Mouse (Mus musculus) limb, embryonic 13.5 days (tissue): ENCODE data around the gene Ptn. TPM values are rescaled to one million over a fixed set of nuclear protein-coding genes. Genes with fewer than 3 reads are reported as not detected.

Experiments used
- ATAC-seq: fragments of 200-750 bp; cut with Nextera tagmentation; 2 replicates; pipeline ENCODE4 v1.8.0; 2017; ENCODE audit warnings: low read depth, moderate number of reproducible peaks, moderate TSS enrichment; ENCODE audit not compliant: low FRiP score
- H3K27ac ChIP-seq: fragments of 300-500 bp; sonication (generic); 2 replicates; pipeline ENCODE4 v1.5.1; 2015; ENCODE audit warnings: inconsistent platforms, mild to moderate bottlenecking, moderate library complexity
- H3K27me3 ChIP-seq: fragments of 300-500 bp; sonication (generic); 2 replicates; pipeline ENCODE4 v1.6.1; 2015; ENCODE audit warnings: mild to moderate bottlenecking, inconsistent platforms
- H3K36me3 ChIP-seq: fragments of 300-500 bp; sonication (generic); 2 replicates; pipeline ENCODE4 v1.6.1; 2015; ENCODE audit warnings: inconsistent platforms, mild to moderate bottlenecking, moderate library complexity
- H3K4me1 ChIP-seq: fragments of 300-500 bp; sonication (generic); 2 replicates; pipeline ENCODE4 v1.6.1; 2015; ENCODE audit warnings: inconsistent platforms
- H3K4me2 ChIP-seq: fragments of 300-500 bp; sonication (generic); replicated peaks from 2 replicates; pipeline ENCODE4 v1.6.1; 2015; ENCODE audit warnings: inconsistent platforms, mild to moderate bottlenecking, moderate library complexity
- H3K4me3 ChIP-seq: fragments of 300-500 bp; sonication (generic); 2 replicates; pipeline ENCODE4 v1.5.1; 2015; ENCODE audit warnings: moderate library complexity, mild to moderate bottlenecking, inconsistent platforms
- H3K9ac ChIP-seq: fragments of 300-500 bp; sonication (generic); 2 replicates; pipeline ENCODE4 v1.6.1; 2015; ENCODE audit warnings: mild to moderate bottlenecking, inconsistent platforms
- H3K9me3 ChIP-seq: fragments of 300-500 bp; sonication (generic); 2 replicates; pipeline ENCODE4 v1.6.1; 2016; ENCODE audit warnings: inconsistent platforms
- WGBS: fragments of 180-500 bp; shearing (Covaris S2); methylation state at CpG from one replicate; pipeline ENCODE4 v1.1.7; 2015; 5-methylcytosine and 5-hydroxymethylcytosine counted together
- polyA plus RNA-seq: library from polyadenylated mRNA; unstranded; fragments of >200 nt; fragmentation: Nextera tagmentation; extraction: Ambion mirVana; gene quantifications from 2 replicates; pipeline ENCODE4 v1.2.1, GENCODE M21; 2015

The Ptn gene
- polyA plus RNA-seq, 1 experiment from 2014 or later: 603 TPM

GRCm38 (mm10) chr6:36835351-36835750 lies 25.3 kb upstream of the Ptn start:
- 76% methylated on average over 3 of the region's 3 CpGs for WGBS
- no peak overlapping the region for H3K4me3 ChIP-seq
- no peak for ATAC-seq
- peaks cover 21% of the 10 kb centered on the region for H3K4me1 ChIP-seq
- no peaks in the 10 kb centered on the region for H3K9me3 ChIP-seq
- no peak overlapping the region for H3K4me2 ChIP-seq
- H3K27me3 ChIP-seq: no peaks in the 10 kb centered on the region
- H3K36me3 ChIP-seq: no peaks in the 10 kb centered on the region
- H3K27ac ChIP-seq: no peak overlapping the region
- H3K9ac ChIP-seq: no peak overlapping the region

GRCm38 (mm10) chr6:36834695-36835265 lies 24.8 kb upstream of the Ptn start:
- H3K27ac ChIP-seq: no peak overlapping the region
- no peaks in the 10 kb centered on the region for H3K27me3 ChIP-seq
- no peak overlapping the region for H3K4me2 ChIP-seq
- whole genome bisulfite sequencing: 76% methylated on average over 4 of the region's 4 CpGs
- no peak overlapping the region for H3K9ac ChIP-seq
- H3K4me3 ChIP-seq: no peak overlapping the region
- no peaks in the 10 kb centered on the region for H3K9me3 ChIP-seq
- ATAC-seq: no peak
- H3K36me3 ChIP-seq: no peaks in the 10 kb centered on the region
- H3K4me1 ChIP-seq: peaks cover 21% of the 10 kb centered on the region

- Histone ChIP-seq H3K36me3 (no peaks in the 10 kb centered on the region), H3K4me2 (no peak overlapping the region), H3K27me3 (no peaks in the 10 kb centered on the region), H3K4me3 (no peak overlapping the region), H3K27ac (no peak overlapping the region), H3K4me1 (peaks cover 16% of the 10 kb centered on the region), H3K9me3 (no peaks in the 10 kb centered on the region), H3K9ac (no peak overlapping the region)
- WGBS: 52% methylated on average over 4 of the region's 4 CpGs
- no peak for ATAC-seq
Observed at GRCm38 (mm10) chr6:36832681-36833080, 22.7 kb upstream of the Ptn start.

GRCm38 (mm10) chr6:36832207-36832606 lies 22.2 kb upstream of the Ptn start:
- 53% methylated on average over 2 of the region's 2 CpGs for WGBS
- no peak for ATAC-seq

GRCm38 (mm10) chr6:36830371-36830925 lies 20.4 kb upstream of the Ptn start:
- Histone ChIP-seq H3K9ac (no peak overlapping the region), H3K4me2 (no peak overlapping the region), H3K4me3 (no peak overlapping the region), H3K36me3 (no peaks in the 10 kb centered on the region), H3K4me1 (peaks cover 9% of the 10 kb centered on the region; the same call in 1 of the 2 replicates), H3K9me3 (no peaks in the 10 kb centered on the region), H3K27ac (no peak overlapping the region), H3K27me3 (no peaks in the 10 kb centered on the region)
- ATAC-seq: no peak
- 79% methylated on average over 9 of the region's 9 CpGs for WGBS

More at GRCm38 (mm10) chr6:36832207-36832606, 22.2 kb upstream of the Ptn start:
- H3K4me3 ChIP-seq: no peak overlapping the region
- H3K9ac ChIP-seq: no peak overlapping the region
- H3K36me3 ChIP-seq: no peaks in the 10 kb centered on the region
- H3K27ac ChIP-seq: no peak overlapping the region
- H3K4me2 ChIP-seq: no peak overlapping the region
- no peaks in the 10 kb centered on the region for H3K27me3 ChIP-seq
- no peaks in the 10 kb centered on the region for H3K9me3 ChIP-seq
- H3K4me1 ChIP-seq: peaks cover 16% of the 10 kb centered on the region

GRCm38 (mm10) chr6:36819784-36820050 lies 9.7 kb upstream of the Ptn start:
- H3K36me3 ChIP-seq: no peaks in the 10 kb centered on the region
- H3K27me3 ChIP-seq: no peaks in the 10 kb centered on the region
- no peak overlapping the region for H3K9ac ChIP-seq
- peak overlapping the region; percentile 79 for H3K27ac ChIP-seq
- H3K4me2 ChIP-seq: 0 out of 2 replicates have a peak overlapping the region, but pooled peaks have one; percentile 22
- no peaks in the 10 kb centered on the region for H3K9me3 ChIP-seq
- H3K4me1 ChIP-seq: peaks cover 18% of the 10 kb centered on the region
- ATAC-seq: peak; percentile 16; the same call in 1 of the 2 replicates
- no peak overlapping the region for H3K4me3 ChIP-seq

- peaks cover 18% of the 10 kb centered on the region for H3K4me1 ChIP-seq
- no peak overlapping the region for H3K4me3 ChIP-seq
- no peaks in the 10 kb centered on the region for H3K36me3 ChIP-seq
- H3K9me3 ChIP-seq: no peaks in the 10 kb centered on the region
- H3K27me3 ChIP-seq: no peaks in the 10 kb centered on the region
- peak; percentile 95 for ATAC-seq
- peak overlapping the region; percentile 79 for H3K27ac ChIP-seq
- H3K4me2 ChIP-seq: peak overlapping the region; percentile 22
- no peak overlapping the region for H3K9ac ChIP-seq
- 35% methylated on average over 8 of the region's 8 CpGs for WGBS
Observed at GRCm38 (mm10) chr6:36819019-36819783, 9.2 kb upstream of the Ptn start.

GRCm38 (mm10) chr6:36818281-36819018 lies 8.4 kb upstream of the Ptn start:
- H3K27me3 ChIP-seq: no peaks in the 10 kb centered on the region
- no peak for ATAC-seq
- 42% methylated on average over 4 of the region's 4 CpGs for WGBS
- H3K4me2 ChIP-seq: peak overlapping the region; percentile 22; the same call in 1 of the 2 replicates
- no peaks in the 10 kb centered on the region for H3K9me3 ChIP-seq
- H3K27ac ChIP-seq: no peak overlapping the region; the same call in 1 of the 2 replicates
- no peak overlapping the region for H3K9ac ChIP-seq
- no peak overlapping the region for H3K4me3 ChIP-seq
- H3K4me1 ChIP-seq: peaks cover 18% of the 10 kb centered on the region
- H3K36me3 ChIP-seq: no peaks in the 10 kb centered on the region

- WGBS: 87% methylated on average over 3 of the region's 3 CpGs
- ATAC-seq: no peak
- Histone ChIP-seq H3K36me3 (no peaks in the 10 kb centered on the region), H3K4me3 (no peak overlapping the region), H3K9me3 (no peaks in the 10 kb centered on the region), H3K27ac (no peak overlapping the region), H3K4me1 (peaks cover 20% of the 10 kb centered on the region), H3K27me3 (no peaks in the 10 kb centered on the region), H3K4me2 (no peak overlapping the region), H3K9ac (no peak overlapping the region)
Observed at GRCm38 (mm10) chr6:36816666-36817065, 6.6 kb upstream of the Ptn start.

- WGBS: 69% methylated on average over 2 of the region's 2 CpGs
- no peak for ATAC-seq
- Histone ChIP-seq H3K27ac (no peak overlapping the region), H3K9me3 (no peaks in the 10 kb centered on the region), H3K27me3 (no peaks in the 10 kb centered on the region), H3K4me3 (no peak overlapping the region), H3K36me3 (no peaks in the 10 kb centered on the region), H3K4me1 (peaks cover 20% of the 10 kb centered on the region), H3K4me2 (no peak overlapping the region), H3K9ac (no peak overlapping the region)
Observed at GRCm38 (mm10) chr6:36815992-36816391, 6.0 kb upstream of the Ptn start.

GRCm38 (mm10) chr6:36812666-36813515 lies 2.9 kb upstream of the Ptn start:
- ATAC-seq: no peak
- H3K4me1 ChIP-seq: peaks cover 17% of the 10 kb centered on the region
- no peak overlapping the region for H3K9ac ChIP-seq
- H3K27ac ChIP-seq: no peak overlapping the region
- H3K4me3 ChIP-seq: no peak overlapping the region
- H3K9me3 ChIP-seq: no peaks in the 10 kb centered on the region
- H3K27me3 ChIP-seq: no peaks in the 10 kb centered on the region
- no peaks in the 10 kb centered on the region for H3K36me3 ChIP-seq
- no peak overlapping the region for H3K4me2 ChIP-seq
- WGBS: 49% methylated on average over 7 of the region's 7 CpGs
